Mouse (Mus musculus) spleen, adult 2 months (tissue): ENCODE results near the gene Spice1.

Experiments used
- CTCF ChIP-seq: fragments of 200-500 bp; IDR thresholded peaks from 2 replicates; pipeline ENCODE4 v1.5.1; 2011; ENCODE audit warnings: mild to moderate bottlenecking, inconsistent platforms; ENCODE audit not compliant: insufficient read depth, insufficient read length, insufficient replicate concordance; ENCODE audit errors: extremely low read depth
- POLR2A ChIP-seq: fragments of 200-500 bp; IDR thresholded peaks from 2 replicates; pipeline ENCODE4 v1.6.1; 2011; ENCODE audit warnings: low read depth, low read length, inconsistent platforms

DNA sequence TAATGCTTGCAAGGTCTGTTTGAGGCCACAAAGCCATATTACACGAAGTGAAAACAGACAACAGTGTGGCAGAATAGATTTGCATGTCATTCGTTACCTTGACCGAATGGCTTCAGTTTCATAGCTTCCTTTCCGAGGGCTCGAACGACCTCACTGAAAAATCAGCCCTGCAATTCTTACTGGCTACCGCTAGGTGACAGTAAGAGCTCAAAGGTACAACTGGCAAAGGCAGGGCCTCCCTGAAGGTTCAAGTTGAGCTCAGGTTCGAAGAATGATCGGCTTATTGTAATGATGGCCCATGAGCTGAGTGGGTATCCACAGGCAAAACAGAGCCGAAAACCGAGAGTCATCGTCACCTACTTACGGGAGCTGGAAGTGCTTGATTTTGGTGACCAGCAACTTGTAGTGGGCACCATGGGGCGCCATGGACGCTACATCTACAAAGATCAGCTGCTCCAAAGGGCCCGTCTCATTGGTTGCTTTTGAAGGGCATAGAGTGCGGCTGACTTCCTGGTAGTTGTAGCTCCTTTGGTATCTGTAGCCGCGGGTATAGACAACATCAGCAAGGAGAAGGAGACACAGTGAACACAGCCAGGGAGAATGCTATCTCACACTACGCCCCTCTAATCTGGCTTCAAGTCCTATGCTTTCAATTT lies 47.4 kb upstream of the Spice1 start:
- peak; percentile 41; the same call in 1 of the 2 replicates for TF ChIP-seq CTCF
- no peak for TF ChIP-seq POLR2A
